Mouse (Mus musculus): ENCODE results near the gene Nrk.

Gene Nrk

DNA sequence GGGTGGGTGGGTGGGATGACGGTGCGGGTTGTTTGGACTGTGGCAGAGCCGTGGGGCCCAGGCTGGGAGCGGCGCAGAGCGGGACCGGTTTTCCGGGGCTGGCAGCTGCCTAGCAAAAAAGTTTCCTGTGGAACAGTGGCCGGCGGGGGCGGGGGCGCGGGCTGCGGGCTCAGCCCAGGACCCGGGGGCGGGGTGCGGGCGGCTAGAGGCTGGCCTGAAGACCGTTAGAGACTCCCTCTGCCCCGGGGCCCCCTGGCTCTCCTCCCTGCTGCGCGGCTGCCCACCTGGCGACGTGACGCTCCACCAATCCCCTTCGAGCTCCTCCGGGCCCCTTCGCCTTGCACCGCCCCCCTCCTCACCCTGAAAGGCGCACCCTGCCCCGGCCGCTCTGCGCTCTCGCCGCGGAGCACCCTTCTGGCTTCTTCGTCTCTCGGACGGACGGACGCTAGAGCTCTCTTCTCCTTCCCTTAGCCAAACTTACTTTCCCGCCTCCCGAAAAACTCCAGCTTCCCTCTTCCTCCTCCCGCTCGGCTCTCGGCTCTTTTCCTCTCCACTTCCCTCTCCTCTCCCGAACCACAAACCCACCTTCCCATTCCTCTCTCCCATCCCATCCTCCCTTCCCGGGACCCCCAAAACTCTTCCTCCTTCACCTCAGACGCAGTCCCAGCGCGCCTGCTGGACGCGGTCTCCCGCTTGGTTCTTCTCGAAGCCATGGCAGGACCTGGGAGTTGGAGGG is at the start of gene Nrk:
Gene Nrk, plus strand, starts transcription at position 390 of the 736 bp plus-strand sequence.
- peak; percentile 15 for DNase-seq (ENCODE audit: low read depth, low spot score)

DNA sequence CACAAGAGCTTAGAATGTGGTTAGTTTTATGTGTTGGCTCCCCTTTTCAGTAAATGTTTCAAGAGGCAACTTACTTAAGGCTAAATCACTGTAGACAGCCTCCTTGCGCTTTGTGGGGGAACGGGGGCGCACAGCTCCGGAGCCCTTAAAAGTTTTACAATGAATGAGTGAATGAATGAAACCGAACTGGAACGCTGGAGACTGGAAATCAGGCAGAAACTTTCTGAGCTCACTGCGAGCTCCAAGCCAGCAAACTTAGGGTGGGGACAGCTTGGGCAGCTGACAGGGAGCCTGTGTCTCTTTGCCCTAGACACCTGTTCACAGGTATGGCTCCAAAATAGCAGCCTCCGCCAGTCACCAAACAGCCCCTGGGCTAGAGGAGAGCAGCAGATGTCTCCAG is 864 bp upstream of the Nrk start:
- peak; percentile 1 for DNase-seq (ENCODE audit: low read depth, low spot score)

DNA sequence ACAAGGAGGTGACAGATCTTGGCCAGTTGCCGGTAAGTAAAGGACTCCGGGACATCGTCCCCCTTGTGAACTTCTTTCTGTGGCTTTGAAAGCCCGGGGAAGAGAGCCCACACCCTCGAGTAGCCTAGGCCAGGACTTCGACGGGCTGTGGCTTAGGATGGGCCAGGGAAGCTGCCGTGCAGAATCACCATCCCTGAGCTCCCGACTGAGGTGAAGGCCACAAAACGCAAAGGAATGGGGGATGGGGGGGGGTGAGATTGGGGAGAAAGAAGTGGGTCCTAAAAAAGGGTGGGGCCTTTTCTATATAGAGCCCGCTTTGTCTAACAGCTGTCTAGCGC is 516 bp downstream of the Nrk start:
- DNase-seq (ENCODE audit: low read depth, low spot score), result no peak

DNA sequence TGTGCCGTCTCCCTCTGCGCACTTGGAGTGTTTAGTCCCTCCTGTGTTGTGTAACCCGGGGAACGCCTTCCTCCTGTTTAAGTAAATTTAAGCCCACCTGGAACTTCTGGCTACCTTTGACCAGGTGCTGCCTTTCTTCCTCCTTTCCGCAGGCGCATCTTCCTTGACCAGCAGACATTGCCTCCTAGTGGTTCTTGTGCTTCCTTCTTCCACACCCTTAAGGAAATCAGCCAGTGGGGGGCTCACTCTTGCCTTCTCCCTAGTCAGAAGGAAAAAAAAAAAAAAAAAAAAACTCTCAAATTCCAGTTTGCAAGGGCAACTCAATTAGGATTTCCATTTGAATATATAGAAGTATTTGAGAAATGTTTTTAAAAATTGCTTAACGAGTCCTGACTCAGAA is 4.8 kb downstream of the Nrk start:
- peak; percentile 53 for DNase-seq (ENCODE audit: low read depth, low spot score)

DNA sequence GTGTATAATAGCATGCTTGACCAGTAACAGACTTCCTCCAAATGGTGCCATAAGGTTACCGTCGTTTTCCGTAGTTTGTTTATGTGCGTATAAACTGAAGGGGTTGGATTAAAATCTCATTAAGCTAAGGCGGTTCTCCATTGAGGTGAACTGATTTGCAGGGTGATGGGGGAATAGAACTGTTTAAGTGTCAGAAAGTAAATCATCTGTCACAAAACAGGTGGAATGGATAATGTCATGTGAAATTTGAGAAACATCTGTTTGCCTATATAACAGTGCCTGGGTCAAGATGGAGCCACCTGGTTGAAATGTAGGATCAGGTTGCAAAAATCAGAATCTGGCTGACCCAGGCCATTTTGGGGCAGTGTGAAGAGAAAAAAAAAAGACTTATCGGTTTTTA is 29.7 kb downstream of the Nrk start:
- DNase-seq (ENCODE audit: low read depth, low spot score), result no peak

DNA sequence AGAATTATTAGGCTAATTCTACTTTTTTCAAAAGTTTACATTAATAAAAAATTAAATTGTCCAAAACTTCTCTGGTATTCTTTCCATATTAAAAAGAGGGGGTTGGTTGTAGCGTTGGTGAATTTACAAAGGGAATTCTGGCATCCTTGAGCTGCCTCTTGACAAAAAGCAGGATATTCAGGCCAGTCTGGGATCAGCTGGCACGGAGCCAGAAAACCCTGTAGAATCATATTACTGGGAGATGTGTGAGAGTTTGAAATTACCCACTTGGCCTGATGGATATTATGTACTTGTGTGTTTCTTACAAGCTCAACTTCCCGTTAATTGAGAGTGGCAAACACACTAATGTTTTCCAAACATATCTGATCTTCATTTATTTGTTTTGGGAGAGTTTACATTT is 46.5 kb downstream of the Nrk start:
- DNase-seq (ENCODE audit: low read depth, low spot score), result no peak

DNA sequence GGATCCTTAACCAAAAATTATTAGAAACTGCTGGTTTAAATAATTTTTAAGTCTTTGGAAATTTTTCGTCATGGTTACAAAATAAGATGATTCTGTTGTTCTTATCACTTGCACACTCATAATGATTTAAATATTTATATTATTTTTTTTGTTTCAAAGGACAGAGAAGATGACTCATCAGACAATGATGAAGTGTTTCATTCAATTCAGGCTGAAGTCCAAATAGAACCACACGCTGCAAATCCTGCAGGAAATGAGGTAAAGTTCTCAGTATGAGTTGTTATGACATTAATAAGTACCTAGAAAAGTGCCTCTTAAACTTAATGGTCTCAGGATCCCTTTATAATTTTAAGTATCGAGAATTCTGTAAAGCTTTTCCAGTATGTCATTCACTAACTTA is 64.3 kb downstream of the Nrk start:
- no peak for DNase-seq (ENCODE audit: low read depth, low spot score)

DNA sequence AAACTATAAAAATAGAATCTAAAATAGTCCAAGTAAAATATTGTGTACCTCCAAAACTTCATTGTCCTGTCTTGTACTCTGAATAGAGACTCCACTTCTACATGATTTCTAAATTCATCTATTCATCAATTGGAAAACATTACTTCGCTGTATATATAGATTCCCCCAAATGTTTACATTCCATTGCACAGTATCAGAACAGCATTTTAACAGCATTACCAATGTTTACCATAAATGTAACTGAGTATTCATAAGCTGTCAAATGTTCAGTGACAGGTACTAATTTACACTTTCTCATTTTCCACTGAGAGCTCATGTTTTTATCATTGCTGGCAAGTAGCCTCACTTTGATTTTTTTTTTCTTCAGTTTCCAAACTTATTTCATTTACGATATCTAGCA is 65.0 kb downstream of the Nrk start:
- DNase-seq (ENCODE audit: low read depth, low spot score), result no peak

DNA sequence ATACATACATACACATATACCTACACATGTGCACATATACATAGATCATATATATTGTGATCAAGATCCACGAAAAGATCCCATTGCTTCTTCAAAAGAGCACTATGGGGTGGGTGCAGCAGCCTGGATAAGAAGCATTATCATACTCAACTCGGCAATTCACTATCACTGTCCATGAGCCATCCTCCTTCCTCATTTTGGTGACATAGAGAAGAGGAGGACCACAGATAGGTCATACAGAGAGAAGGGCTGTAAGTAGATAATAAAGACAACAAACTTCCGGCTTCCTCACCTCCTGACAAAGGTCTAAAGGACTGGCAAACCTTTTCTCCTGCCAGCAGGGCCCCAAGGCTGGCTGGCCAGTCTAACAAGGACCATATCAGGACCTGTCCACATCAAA is 100.3 kb downstream of the Nrk start:
- DNase-seq (ENCODE audit: low read depth, low spot score), result no peak

DNA sequence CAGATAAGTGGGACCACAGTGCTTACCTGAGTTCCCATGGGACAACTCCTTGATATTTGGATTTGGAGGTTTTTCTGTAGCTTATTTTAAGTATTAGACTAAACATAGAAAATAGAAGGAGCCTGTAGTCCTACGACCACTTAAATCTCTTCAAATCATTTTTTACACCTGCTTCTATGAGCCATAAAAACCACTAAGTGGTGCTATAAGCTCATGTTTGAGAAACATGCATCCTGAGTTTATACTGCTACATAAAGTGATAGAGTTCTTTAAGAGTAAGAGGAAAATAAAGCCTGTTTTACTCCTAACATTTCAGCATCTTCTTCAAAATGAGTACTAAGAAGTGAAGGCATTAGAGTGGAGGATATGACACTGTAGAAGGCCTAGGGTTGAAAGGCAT is 102.3 kb downstream of the Nrk start:
- no peak for DNase-seq (ENCODE audit: low read depth, low spot score)

DNA sequence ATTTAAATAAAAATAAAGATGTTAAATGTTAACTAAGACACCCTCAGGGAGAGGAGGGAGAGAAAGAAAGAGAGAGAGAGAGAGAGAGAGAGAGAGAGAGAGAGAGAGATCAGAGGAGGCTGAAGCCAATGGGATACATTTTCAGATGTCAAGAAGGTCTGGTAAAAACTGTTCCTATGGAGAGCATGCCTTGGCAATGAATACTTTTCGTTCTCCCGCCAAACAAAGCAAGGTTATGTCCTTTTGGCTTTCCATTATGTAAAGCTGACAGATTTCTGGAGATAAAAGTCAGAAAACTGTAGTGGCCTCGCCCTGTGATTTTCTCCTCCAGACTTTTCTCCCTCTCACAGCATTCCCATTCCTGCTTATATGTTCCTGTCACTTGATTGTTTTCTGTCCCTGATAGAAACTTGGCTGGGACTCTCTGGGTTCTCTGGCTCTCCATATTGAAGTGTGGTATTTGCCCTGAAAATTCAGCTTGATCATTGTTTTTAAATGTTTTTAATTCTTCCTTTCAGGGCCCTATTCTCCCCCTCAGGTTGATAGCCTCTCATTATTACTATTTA is 112.4 kb downstream of the Nrk start:
- DNase-seq (ENCODE audit: low read depth, low spot score), result no peak

DNA sequence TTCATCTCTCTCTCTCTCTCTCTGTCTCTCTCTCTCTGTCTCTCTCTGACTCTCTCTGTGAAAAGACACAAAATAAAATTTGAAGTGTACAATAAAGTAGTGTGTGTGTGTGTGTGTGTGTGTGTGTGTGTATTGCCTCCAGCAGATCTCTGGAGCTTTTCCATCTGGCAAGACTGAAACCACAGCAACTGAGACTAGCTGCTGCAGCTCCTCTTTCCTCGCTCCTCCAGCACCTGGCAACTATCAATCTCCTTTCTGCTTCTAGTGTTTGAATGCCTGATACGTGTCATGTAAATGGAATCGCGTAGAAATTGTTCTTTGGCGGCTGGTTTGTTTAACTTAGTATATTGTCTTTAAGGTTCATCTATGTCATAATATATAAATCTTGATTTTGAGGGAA is 113.1 kb downstream of the Nrk start:
- DNase-seq (ENCODE audit: low read depth, low spot score), result no peak

DNA sequence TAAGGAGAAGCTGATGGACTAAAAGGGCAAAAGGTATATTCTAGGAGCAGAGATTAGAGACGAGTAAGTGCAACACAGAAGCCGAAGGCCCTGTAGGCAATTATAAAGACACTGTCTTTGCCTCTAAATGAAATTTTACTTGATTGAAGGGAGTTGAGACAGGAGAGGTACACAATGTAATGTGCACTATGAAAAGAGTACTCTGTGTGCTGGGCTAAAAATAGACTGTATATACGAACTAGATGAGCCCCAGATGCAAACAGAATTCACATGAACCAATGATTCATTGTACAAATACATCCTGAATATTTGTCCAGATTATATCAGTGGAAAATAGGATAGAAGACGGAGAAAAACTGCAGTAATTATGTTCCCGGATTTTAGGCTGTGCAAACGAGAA is 113.7 kb downstream of the Nrk start:
- no peak for DNase-seq (ENCODE audit: low read depth, low spot score)

DNA sequence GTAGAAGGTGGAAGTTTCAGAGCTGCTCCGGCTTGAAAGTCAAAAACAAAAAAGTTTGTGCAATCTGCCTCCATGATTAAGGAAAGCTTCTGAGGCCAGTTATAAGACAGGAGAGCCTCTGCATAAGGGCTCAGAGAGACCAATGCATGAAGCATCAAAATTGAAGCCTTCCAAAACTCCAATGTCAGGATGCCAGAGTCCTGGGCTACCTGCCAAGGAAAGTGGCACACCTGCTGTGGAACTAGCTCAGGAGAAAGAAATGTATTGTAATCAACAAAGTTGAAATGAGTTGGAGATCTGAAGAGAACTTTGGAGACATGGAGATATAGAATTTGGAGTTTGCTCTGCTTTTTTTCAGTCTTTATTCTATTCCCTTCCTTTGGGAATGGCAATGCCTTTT is 123.4 kb downstream of the Nrk start:
- DNase-seq (ENCODE audit: low read depth, low spot score), result no peak

DNA sequence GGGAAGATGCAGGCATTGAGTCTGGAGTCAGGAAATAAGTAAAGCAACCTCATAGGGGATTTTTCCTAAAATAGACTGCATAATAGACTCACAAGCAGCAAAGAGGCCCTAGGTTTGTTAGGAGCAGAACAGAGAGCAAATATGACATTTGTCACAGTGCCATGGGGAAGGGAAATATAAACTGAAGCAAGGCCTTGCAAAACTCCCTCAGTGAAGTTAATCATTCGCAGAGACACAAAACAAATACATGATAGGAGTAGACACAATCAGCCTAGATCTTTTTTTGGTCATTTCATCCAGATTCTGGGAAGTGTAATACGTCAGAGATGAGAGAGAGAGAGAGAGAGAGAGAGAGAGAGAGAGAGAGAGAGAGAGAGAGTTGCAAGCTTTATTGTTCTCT is 125.1 kb downstream of the Nrk start:
- DNase-seq (ENCODE audit: low read depth, low spot score), result no peak

DNA sequence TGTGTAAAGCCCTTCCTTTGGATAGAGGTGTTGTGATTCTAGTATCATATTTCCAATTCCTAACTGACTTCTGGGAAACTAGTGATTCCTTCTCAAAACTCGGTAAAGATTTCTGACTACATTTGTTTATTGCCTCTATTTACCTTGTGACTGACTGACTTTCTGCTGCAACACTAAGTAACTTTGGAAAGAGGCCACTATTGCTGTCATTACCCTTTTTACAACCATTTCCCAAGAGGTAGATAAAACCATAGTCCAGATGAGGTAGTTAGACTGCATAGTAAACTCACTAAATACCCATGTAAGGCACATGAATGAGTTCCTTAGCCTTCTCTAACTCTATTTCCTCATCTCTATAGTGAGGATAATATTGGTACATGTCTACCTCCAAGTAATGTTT is 126.9 kb downstream of the Nrk start:
- DNase-seq (ENCODE audit: low read depth, low spot score), result no peak

DNA sequence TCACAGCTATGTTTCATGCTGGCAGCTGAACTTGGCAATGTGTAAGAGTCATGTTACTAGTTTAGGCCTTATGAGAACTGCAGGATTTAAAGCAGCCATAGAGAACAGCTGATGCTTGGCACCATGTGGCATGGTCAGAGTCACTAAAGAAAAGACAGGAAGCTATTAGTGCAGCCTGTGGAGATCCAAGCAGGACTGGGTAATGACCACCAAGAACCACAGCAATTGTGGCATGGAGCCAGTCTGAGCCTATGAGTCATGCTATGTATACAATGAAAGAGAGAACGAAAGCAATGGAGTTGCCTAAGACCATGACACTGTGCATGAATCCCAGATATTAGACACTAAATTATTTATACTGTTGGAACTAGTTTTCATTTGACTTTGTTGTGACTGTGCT is 137.7 kb downstream of the Nrk start:
- DNase-seq (ENCODE audit: low read depth, low spot score), result no peak

DNA sequence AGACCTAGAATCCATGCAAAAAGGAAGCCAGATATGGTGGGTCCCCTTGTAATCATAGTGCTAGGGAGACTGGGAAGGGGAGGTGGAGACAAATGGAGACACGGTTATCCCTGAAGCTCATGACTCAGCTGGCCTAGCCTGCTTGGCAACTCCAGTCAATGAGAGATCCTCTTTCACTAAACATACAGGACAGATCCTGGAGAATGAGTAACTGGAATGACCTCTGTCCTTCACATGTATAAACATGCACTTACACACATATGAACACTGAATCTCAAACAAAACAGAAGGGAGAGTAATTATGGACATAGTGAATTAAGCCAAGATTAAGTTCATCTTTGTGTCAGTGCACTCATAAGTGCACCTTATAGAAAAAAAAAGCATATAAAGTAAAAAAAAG is 138.9 kb downstream of the Nrk start:
- DNase-seq (ENCODE audit: low read depth, low spot score), result no peak
